Mouse (Mus musculus): ENCODE data around the gene Sparcl1. TPM values are rescaled to one million over a fixed set of nuclear protein-coding genes. Genes with fewer than 3 reads are reported as not detected.

Sparcl1 gene
- polyA plus RNA-seq, 1 experiment, result not detected

- TF ChIP-seq MAX (IDR thresholded peaks at IDR 0.05) (no peak), CTCF (IDR thresholded peaks at IDR 0.05; ENCODE audit: control insufficient read depth, insufficient read depth, insufficient read length) (no peak), CEBPB (IDR thresholded peaks at IDR 0.05; ENCODE audit: low read depth) (no peak), MYOD1 (IDR thresholded peaks at IDR 0.05; ENCODE audit: control insufficient read depth, insufficient read length, low read depth) (no peak), USF1 (IDR thresholded peaks at IDR 0.05; ENCODE audit: low read depth) (no peak), MYOG (IDR thresholded peaks at IDR 0.05; ENCODE audit: control insufficient read depth, extremely low read depth, insufficient read length) (no peak), FOSL1 (IDR thresholded peaks at IDR 0.05; ENCODE audit: insufficient read depth, low read length, poor library complexity, severe bottlenecking) (no peak)
Observed at GRCm38 (mm10) chr5:104103171-104103570, 10.4 kb downstream of the Sparcl1 start.

GRCm38 (mm10) chr5:104101678-104102531 is 11.6 kb downstream of the Sparcl1 start:
- TF ChIP-seq MYOG (IDR thresholded peaks at IDR 0.05; ENCODE audit: control insufficient read depth, extremely low read depth, insufficient read length) (no peak), MAX (IDR thresholded peaks at IDR 0.05) (no peak), CTCF (IDR thresholded peaks at IDR 0.05; ENCODE audit: control insufficient read depth, insufficient read depth, insufficient read length) (no peak), CEBPB (IDR thresholded peaks at IDR 0.05; ENCODE audit: low read depth) (no peak), MYOD1 (IDR thresholded peaks at IDR 0.05; ENCODE audit: control insufficient read depth, insufficient read length, low read depth) (no peak), FOSL1 (IDR thresholded peaks at IDR 0.05; ENCODE audit: insufficient read depth, low read length, poor library complexity, severe bottlenecking) (no peak), USF1 (IDR thresholded peaks at IDR 0.05; ENCODE audit: low read depth) (no peak)
- Histone ChIP-seq H3K4me3 (ENCODE audit: insufficient read depth, poor library complexity, severe bottlenecking) (no peak overlapping the region), H3ac (ENCODE audit: control insufficient read depth, insufficient read length, low read depth) (no peak overlapping the region), H3K79me2 (ENCODE audit: control insufficient read depth, insufficient read depth) (no peaks in the 10 kb centered on the region), H3K36me3 (ENCODE audit: control insufficient read depth, insufficient read depth) (no peaks in the 10 kb centered on the region), H3K27me3 (ENCODE audit: control insufficient read depth, insufficient read depth, insufficient read length) (peaks cover 8% of the 10 kb centered on the region), H3K79me3 (ENCODE audit: low read depth) (no peaks in the 10 kb centered on the region)

More at GRCm38 (mm10) chr5:104103171-104103570, 10.4 kb downstream of the Sparcl1 start:
- Histone ChIP-seq H3K4me3 (ENCODE audit: insufficient read depth, poor library complexity, severe bottlenecking) (no peak overlapping the region), H3K36me3 (ENCODE audit: control insufficient read depth, insufficient read depth) (no peaks in the 10 kb centered on the region), H3ac (ENCODE audit: control insufficient read depth, insufficient read length, low read depth) (no peak overlapping the region), H3K79me2 (ENCODE audit: control insufficient read depth, insufficient read depth) (no peaks in the 10 kb centered on the region), H3K79me3 (ENCODE audit: low read depth) (no peaks in the 10 kb centered on the region), H3K27me3 (ENCODE audit: control insufficient read depth, insufficient read depth, insufficient read length) (peaks cover 8% of the 10 kb centered on the region)

- H3K36me3 ChIP-seq (ENCODE audit: control insufficient read depth, insufficient read depth), result no peaks in the 10 kb centered on the region
- no peak overlapping the region for H3ac ChIP-seq (ENCODE audit: control insufficient read depth, insufficient read length, low read depth)
- TF ChIP-seq MYOD1 (IDR thresholded peaks at IDR 0.05; ENCODE audit: control insufficient read depth, insufficient read length, low read depth) (no peak), FOSL1 (IDR thresholded peaks at IDR 0.05; ENCODE audit: insufficient read depth, low read length, poor library complexity, severe bottlenecking) (no peak), CEBPB (IDR thresholded peaks at IDR 0.05; ENCODE audit: low read depth) (no peak), CTCF (IDR thresholded peaks at IDR 0.05; ENCODE audit: control insufficient read depth, insufficient read depth, insufficient read length) (no peak), USF1 (IDR thresholded peaks at IDR 0.05; ENCODE audit: low read depth) (no peak), MAX (IDR thresholded peaks at IDR 0.05) (no peak), MYOG (IDR thresholded peaks at IDR 0.05; ENCODE audit: control insufficient read depth, extremely low read depth, insufficient read length) (no peak)
- no peak overlapping the region for H3K4me3 ChIP-seq (ENCODE audit: insufficient read depth, poor library complexity, severe bottlenecking)
- H3K79me3 ChIP-seq (ENCODE audit: low read depth), result no peaks in the 10 kb centered on the region
- H3K79me2 ChIP-seq (ENCODE audit: control insufficient read depth, insufficient read depth), result no peaks in the 10 kb centered on the region
- H3K27me3 ChIP-seq (ENCODE audit: control insufficient read depth, insufficient read depth, insufficient read length), result peaks cover 28% of the 10 kb centered on the region
Observed at GRCm38 (mm10) chr5:104096078-104096938, 17.2 kb downstream of the Sparcl1 start.

GRCm38 (mm10) chr5:104095416-104096077 is 18.0 kb downstream of the Sparcl1 start:
- Histone ChIP-seq H3K36me3 (ENCODE audit: control insufficient read depth, insufficient read depth) (no peaks in the 10 kb centered on the region), H3K4me3 (ENCODE audit: insufficient read depth, poor library complexity, severe bottlenecking) (no peak overlapping the region), H3ac (ENCODE audit: control insufficient read depth, insufficient read length, low read depth) (no peak overlapping the region), H3K79me2 (ENCODE audit: control insufficient read depth, insufficient read depth) (no peaks in the 10 kb centered on the region), H3K27me3 (ENCODE audit: control insufficient read depth, insufficient read depth, insufficient read length) (peaks cover 23% of the 10 kb centered on the region), H3K79me3 (ENCODE audit: low read depth) (no peaks in the 10 kb centered on the region)
- TF ChIP-seq FOSL1 (IDR thresholded peaks at IDR 0.05; ENCODE audit: insufficient read depth, low read length, poor library complexity, severe bottlenecking), result no peak
- TF ChIP-seq MAX (IDR thresholded peaks at IDR 0.05), result no peak
- TF ChIP-seq CTCF (IDR thresholded peaks at IDR 0.05; ENCODE audit: control insufficient read depth, insufficient read depth, insufficient read length), result no peak
- TF ChIP-seq CEBPB (IDR thresholded peaks at IDR 0.05; ENCODE audit: low read depth), result no peak
- no peak for TF ChIP-seq MYOD1 (IDR thresholded peaks at IDR 0.05; ENCODE audit: control insufficient read depth, insufficient read length, low read depth)
- TF ChIP-seq MYOG (IDR thresholded peaks at IDR 0.05; ENCODE audit: control insufficient read depth, extremely low read depth, insufficient read length), result no peak
- TF ChIP-seq USF1 (IDR thresholded peaks at IDR 0.05; ENCODE audit: low read depth), result no peak

GRCm38 (mm10) chr5:104089751-104090150 is 23.8 kb downstream of the Sparcl1 start:
- Histone ChIP-seq H3K4me3 (ENCODE audit: insufficient read depth, poor library complexity, severe bottlenecking) (no peak overlapping the region), H3K79me2 (ENCODE audit: control insufficient read depth, insufficient read depth) (no peaks in the 10 kb centered on the region), H3K27me3 (ENCODE audit: control insufficient read depth, insufficient read depth, insufficient read length) (peaks cover 21% of the 10 kb centered on the region), H3ac (ENCODE audit: control insufficient read depth, insufficient read length, low read depth) (no peak overlapping the region), H3K36me3 (ENCODE audit: control insufficient read depth, insufficient read depth) (no peaks in the 10 kb centered on the region), H3K79me3 (ENCODE audit: low read depth) (no peaks in the 10 kb centered on the region)
- no peak for TF ChIP-seq FOSL1 (IDR thresholded peaks at IDR 0.05; ENCODE audit: insufficient read depth, low read length, poor library complexity, severe bottlenecking)
- no peak for TF ChIP-seq MYOG (IDR thresholded peaks at IDR 0.05; ENCODE audit: control insufficient read depth, extremely low read depth, insufficient read length)
- no peak for TF ChIP-seq CEBPB (IDR thresholded peaks at IDR 0.05; ENCODE audit: low read depth)
- no peak for TF ChIP-seq MYOD1 (IDR thresholded peaks at IDR 0.05; ENCODE audit: control insufficient read depth, insufficient read length, low read depth)
- no peak for TF ChIP-seq USF1 (IDR thresholded peaks at IDR 0.05; ENCODE audit: low read depth)
- TF ChIP-seq MAX (IDR thresholded peaks at IDR 0.05), result no peak
- no peak for TF ChIP-seq CTCF (IDR thresholded peaks at IDR 0.05; ENCODE audit: control insufficient read depth, insufficient read depth, insufficient read length)

Data from C2C12 (cell line).